Mouse (Mus musculus) spleen, adult 12 weeks (tissue): ENCODE measurements around the gene Traf1.
A peak's percentile ranks its signal among the peaks of the same experiment; 100 is the strongest.

Source experiments
- DNase-seq: peaks from one replicate; pipeline ENCODE4 v3.0.0; 2022; ENCODE audit warnings: low spot score

The Traf1 gene

DNA sequence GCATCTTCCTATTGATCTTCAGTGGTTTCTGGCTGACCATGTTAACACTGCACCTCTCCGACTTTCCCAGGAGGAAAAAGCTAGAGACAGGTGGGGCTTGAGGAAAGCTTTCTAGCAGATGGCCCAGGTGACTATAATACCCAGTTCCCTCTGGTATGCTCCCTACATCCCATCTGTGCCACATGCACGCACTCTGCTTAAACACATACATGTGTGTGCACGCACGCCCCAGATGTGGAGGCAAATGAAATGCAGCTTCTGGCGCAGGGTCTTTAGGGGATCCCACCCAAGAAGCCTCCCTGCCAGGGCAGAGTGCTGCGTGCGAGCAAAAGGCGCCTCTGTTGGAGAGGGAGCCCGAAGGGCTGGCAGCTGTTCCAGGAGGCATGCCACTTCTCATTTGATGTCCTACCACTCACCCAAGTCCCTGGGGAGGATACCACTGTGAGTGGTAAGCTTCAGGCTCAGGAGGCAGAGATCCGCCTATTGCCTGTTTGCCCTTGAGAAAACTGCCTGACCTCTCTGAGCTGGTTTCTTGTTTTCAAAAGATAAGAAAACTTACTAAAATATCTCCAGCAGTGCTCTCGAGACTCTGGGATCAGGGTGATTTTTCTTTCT, 20.4 kb downstream of the Traf1 start:
- no peak for DNase-seq

- DNase-seq, result no peak
Measured at GRCm38 (mm10) chr2:34940246-34940645, 21.3 kb downstream of the Traf1 start.

DNA sequence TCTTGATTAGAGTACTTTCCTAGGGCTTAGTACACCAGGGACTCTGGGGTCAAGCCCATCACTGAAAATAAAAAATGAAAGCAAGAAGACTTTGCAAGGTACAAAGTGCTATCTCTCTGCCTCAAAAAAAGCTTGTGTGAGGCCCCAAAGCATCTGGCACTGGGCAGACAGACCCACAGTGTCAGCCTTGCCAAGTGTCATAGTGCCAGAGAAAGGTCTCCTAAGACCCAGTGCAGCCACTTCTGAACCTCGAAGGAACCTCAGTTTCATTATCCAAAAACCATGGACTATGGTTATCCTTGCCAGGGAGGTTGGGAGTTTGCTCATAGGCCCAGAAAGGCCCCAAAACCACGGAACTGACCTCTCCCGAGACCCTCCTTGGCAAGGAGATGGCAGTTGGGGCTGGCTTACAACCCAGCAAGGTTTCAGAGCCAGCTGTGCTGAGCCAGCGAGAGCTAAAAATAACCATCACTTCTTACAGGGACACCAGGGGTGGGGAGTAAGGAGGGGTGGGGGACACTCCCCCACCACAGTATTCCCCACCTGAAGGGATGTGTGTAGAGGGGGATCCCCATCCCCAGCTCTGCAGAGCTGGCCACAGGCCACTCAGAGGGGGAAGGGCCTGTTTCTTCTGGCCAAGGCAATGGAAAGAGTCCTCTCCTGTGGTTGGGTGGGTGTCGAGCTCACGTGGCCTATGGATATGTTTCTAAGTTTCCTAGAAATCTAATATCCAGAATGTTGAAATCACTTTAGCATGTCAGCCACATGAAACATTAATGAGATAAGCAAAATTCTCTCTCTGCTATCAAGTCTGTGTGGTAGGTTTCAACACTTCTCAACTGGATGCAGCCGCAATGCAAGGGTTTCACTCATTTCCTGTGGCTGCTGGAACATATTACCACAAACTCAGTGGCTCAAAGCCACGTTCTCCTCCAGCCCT, 23.0 kb downstream of the Traf1 start:
- no peak for DNase-seq

GRCm38 (mm10) chr2:34937460-34937859, 24.1 kb downstream of the Traf1 start:
- no peak for DNase-seq

GRCm38 (mm10) chr2:34927320-34927719, 34.3 kb downstream of the Traf1 start:
- DNase-seq, result no peak

- no peak for DNase-seq
Measured at GRCm38 (mm10) chr2:34922729-34923128, 38.8 kb downstream of the Traf1 start.

DNA sequence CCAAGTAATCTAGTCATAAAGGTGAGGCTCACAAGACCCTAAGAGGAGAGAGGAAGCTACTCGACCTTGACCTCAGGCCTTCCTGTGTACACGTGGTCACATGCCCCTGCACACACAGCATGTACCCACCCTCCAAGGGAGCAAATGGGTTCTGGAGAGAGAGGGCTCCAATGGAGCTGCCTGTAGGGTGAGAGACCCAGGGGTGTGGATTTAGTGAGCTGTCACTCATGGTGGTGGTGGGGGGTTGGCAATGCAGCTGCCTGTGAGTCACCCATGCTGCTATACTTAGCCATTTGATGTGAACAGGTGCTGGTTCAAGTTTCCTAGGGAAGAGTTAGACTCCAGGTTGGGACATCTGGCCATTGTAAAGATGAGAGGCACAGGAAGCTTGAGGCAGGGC, 41.4 kb downstream of the Traf1 start:
- DNase-seq, result no peak

GRCm38 (mm10) chr2:34915103-34915502, 46.5 kb downstream of the Traf1 start:
- no peak for DNase-seq

- no peak for DNase-seq
Measured at GRCm38 (mm10) chr2:34914823-34915082, 46.8 kb downstream of the Traf1 start.

GRCm38 (mm10) chr2:34914069-34914822, 47.3 kb downstream of the Traf1 start:
- no peak for DNase-seq

DNA sequence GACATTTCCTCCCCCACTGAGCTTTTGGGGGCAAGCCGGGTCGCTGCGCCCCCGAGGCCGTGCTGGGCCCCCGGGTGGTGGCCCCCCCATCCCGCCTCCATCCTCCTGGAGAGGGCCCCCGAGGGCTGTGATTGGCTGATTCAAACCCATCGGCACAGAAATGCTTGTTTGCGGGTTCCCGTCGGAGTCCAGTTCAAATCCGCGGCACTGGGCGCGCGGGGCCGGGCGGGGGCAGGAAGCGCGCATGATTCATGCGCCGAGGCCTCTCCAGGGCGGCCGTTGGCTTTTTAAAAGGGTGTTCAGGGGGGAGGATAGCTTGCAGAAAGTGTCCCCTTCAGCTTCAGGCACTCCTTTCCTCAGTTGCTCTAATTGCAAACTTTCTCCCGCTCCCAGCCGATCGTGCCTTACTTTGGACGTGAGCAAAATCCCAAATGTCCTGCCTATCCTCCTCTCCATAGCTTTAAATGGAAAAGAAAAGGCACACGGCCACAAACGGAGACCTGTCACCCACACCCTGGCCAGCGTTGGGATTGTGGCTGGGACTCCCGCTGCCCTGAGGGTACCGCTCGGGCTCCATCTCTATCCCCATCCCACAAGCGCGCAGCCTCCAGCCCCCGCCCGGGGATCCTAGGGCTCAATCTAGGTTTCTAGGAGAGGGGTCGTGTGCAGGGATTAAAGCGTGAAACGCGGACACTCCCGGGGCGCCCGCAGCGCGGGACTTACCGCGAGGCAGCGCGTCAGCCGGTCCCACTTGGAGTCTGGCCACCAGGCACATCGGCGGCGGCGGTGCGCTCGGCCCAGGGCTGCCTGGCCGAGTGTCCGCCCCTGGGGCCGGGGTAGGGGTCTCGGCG, 48.1 kb downstream of the Traf1 start, which contains the start of gene Phf19:
Gene Phf19 (minus strand): TSS at position 809 of the 851 bp plus-strand sequence.
- peak; percentile 10 for DNase-seq

- DNase-seq, result no peak
Measured at GRCm38 (mm10) chr2:34912613-34913012, 49.0 kb downstream of the Traf1 start.

- no peak for DNase-seq
Measured at GRCm38 (mm10) chr2:34911871-34912270, 49.7 kb downstream of the Traf1 start.

DNA sequence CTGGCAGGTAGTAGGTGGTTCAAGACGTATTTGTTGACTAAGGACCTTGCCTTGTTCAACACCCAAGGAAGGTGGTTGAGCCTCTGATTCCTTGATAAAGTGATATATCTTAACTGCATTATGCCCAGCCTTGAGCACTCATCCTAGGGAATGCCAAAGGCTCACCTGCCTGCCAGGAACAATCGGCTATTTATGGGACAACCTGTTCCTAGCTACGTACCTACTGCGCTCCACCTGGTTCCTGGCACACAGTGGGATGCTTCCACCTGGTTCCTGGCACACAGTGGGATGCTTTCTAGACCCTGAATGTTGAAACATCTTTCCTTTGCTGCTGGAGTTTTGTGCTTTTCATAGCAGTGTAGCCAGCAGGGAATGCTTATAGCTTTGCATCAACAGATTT, 51.9 kb downstream of the Traf1 start:
- DNase-seq, result no peak

GRCm38 (mm10) chr2:34906861-34907604, 54.5 kb downstream of the Traf1 start:
- peak; percentile 58 for DNase-seq

DNA sequence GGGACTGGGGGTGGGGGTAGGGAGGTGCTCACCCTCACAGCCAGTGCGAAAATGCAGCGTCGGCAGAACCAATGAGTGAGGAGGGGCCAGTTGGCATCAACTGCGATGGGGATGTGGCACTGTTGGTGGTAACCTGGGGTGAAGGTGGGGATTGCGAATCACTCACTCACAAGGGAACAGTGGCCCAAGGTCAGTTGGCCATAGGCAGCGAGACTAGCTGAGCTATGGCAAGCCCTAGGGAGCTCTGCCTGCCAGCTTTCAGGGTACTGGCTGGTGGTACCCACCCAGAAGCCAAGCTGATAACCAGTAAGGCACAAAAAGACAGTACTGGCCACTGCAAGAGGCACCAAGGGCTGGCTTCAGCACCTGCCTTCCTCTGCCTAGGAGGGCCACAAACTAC, 55.1 kb downstream of the Traf1 start:
- no peak for DNase-seq

DNA sequence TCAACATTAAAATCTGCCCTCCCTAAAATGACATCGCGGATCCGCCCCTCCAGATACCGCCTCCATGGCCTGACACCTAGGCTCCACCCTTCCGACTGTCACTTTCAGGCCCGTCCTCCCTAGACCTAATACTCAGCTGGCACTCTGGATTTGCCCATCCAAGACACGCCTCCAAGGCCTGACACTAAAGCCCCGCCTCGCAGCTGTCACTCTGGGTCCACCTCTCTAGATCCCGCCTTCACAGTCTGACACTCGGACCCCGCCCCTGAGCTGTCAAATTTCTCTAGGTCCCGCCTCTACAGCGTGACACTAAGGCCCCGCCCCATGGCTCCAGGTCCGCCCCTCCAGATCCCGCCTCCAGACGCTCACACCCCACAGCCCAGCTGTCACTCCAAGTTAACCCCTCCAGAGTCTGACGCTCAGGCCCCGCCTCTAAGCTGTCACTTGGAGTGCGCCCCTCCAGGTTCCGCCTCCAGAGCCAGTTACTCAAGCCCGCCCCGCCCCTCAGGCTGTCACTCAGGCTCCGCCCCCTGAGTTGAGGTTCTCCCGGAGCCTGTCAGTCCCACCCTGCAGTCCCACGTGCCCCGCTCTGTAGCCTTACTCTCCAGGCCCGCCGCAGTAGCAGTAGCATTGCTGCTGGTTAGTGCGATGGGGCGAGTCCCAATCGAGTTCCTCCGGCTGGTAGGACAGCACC, 56.6 kb downstream of the Traf1 start:
- peak; percentile 95 for DNase-seq

GRCm38 (mm10) chr2:34903652-34904405, 57.7 kb downstream of the Traf1 start:
- no peak for DNase-seq

DNA sequence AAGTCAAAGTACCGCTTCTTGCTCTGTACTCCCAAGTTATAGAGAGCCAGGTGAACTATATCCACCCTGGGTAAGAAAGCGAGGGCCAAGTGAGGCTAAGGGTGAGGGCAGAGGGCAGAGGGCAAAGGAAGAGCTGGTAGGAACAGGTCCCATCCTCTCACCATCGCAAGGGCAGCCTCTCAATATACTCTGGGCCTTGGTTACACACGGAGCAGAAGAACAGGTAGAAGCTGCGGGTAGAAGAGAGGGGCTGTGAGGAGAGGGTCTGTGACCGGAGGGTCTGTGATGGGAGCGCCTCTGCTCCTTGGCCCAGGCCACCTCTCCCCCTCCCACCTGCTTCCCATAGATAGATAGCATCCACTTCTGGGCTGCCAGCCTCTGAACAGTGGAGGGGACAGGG, 58.4 kb downstream of the Traf1 start:
- no peak for DNase-seq

DNA sequence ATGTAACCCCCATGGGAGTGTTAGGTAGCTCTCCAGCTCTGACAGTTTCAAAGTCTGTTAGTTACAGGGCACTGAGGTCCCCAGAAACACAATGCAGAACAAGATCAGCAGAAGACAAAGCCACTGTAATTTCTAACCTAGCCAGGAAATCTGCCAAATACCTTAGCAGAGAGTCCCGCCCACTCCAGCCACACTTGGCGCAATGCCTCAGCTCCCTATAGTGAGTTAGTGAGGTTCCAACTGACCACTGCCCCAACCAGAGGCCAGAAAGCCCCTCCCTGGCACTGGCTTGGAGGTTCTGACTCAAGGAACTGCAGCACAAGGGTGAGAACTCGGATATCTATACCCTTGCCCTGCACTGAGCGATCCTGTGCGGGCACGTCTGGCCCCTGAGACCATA, 58.8 kb downstream of the Traf1 start:
- DNase-seq, result no peak
